Mouse (Mus musculus) spleen, postnatal 14 days (tissue): ENCODE measurements around the gene Gps1.
"Not testable (repeated sequence)": the region's sequence is repeated elsewhere in the genome, so short reads cannot be mapped to it uniquely, and the experiment has no call there.

Experiments
- DNase-seq, 2 experiments: peaks; one replicate each; pipeline ENCODE4 v3.0.0; 2021 to 2022; ENCODE audit warnings: low spot score in 2 of 2

The Gps1 gene

DNA sequence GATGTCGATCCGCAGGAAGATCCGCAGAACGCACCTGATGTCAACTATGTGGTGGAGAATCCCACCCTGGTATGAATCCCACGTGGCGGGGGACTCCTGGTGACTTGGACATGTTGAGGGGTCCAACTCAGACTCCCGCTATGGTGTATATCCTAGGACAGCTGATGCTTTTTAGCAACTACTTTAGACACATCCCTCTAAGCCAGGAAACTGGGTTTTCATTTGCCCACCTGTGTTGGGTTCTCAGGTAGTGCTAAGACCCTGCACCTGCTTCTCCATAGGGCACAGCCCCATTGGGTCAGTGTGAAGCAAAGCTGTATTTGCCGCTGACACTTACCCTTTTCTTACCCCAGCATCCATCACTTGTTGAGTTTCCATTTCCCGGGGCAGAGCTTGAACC is 1.1 kb downstream of the Gps1 start:
- DNase-seq = no peak

DNA sequence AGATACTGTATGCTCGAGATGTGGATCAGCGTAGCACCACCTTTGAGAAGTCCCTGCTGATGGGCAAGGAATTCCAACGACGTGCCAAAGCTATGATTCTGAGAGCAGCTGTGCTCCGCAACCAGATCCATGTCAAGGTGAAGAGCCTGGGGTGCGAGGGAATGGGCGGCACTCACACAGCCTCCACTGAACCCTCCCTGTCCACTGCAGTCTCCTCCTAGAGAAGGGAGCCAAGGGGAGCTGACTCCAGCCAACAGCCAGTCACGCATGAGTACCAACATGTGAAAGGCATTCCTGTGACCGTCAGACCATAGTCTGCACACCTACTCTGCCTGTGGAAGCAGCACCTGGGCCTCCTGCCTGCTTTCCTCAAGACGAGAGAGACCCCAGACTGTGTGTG is 4.4 kb downstream of the Gps1 start:
- not testable (repeated sequence) for DNase-seq

GRCm38 (mm10) chr11:120789355-120789754 is 5.3 kb downstream of the Gps1 start:
- no peak for DNase-seq

GRCm38 (mm10) chr11:120789810-120790209 is 5.7 kb downstream of the Gps1 start:
- DNase-seq = no peak

GRCm38 (mm10) chr11:120792652-120793051 is 8.6 kb downstream of the Gps1 start:
- no peak for DNase-seq

DNA sequence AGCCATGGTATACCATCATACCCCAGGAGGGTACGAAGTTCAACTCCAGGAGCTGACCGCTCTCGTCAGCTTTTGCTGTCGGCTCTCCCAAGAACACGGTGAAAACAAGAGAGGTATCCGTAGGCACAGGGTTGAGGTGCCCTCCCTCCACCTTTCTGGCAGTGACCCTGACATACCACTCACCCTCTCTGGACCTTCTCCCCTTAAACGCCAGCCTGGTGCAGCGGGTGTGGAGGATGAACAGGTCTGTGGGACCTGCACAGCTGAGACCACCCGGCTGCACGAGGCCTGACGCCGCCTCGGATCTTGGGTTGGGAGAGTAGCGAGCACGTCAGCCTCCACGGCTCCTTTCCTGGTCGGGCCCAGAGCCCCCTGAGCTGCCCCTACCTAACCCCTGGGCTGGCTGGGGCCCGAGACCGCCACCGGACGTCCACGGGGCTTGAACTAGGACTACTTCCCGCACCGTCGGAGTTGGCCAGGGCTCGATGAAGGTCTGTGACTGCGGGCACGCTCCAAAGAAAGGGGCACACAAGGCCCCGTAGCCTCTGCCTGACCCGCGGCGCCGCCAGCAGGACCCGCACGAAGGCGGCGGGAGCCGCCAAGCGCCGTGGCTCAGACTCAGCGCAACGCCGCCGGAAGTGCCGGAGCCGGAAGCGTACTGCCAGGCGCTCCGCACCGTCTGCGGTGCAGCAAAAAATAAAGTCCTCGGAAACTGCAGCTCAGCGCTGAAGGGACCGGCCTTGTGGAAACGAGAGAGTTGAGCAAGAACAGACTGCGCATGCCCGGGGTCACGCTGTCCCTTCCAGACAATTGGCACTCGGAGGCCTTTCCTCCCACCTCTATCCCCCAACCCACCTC is 11.9 kb downstream of the Gps1 start, which contains the start of gene Dus1l:
Dus1l (minus strand) TSS at position 648 of the 858 bp plus-strand sequence.
- peak; percentile 95 to 97 for DNase-seq

DNA sequence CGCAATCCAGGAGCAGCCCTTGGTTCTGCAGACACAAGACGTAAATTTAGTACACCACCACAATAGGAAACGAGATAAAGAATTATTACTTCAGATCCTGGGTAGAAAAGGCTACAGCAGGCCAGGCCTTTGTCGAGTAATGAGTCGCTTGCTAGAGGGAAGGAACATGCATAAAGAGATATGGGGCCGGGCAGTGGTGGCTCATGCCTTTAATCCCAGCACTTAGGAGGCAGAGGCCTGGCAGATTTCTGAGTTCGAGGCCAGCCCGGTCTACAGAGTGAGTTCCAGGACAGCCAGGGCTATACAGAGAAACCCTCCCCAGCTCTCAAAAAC is 12.5 kb downstream of the Gps1 start:
- DNase-seq = no peak

- DNase-seq = no peak
These were observed 14.2 kb downstream of the Gps1 start for GRCm38 (mm10) chr11:120798244-120798643.

DNA sequence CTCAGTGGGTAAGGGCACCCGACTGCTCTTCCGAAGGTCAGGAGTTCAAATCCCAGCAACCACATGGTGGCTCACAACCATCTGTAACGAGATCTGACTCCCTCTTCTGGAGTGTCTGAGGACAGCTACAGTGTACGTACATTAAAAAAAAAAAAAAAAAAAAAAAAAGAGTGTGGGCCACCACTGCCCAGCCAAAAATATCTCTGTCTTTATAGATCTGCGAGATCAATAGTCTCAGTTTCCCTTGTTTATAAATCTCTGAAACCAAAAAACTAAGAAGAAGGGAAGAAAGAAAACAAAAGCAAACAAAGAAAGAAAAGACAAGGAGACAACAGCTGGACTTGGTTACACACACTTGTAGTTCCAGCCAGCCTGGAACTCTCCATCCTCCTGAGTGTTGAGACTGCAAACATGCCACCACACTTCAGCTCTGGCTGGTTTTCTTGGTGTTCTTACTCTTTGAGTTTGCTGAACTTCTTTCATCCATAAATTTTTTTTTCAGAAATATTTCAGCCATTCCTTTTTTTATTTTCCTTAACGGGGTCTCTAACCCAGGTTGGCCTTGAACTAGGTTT is 15.3 kb downstream of the Gps1 start:
- DNase-seq = no peak

GRCm38 (mm10) chr11:120800061-120800904 is 16.2 kb downstream of the Gps1 start:
- peak; percentile 64 to 82 for DNase-seq

GRCm38 (mm10) chr11:120804274-120804673 is 20.2 kb downstream of the Gps1 start:
- no peak for DNase-seq

GRCm38 (mm10) chr11:120804769-120805168 is 20.7 kb downstream of the Gps1 start:
- no peak for DNase-seq

GRCm38 (mm10) chr11:120805375-120806298 is 21.6 kb downstream of the Gps1 start:
- no peak for DNase-seq

- no peak for DNase-seq
These were observed 23.9 kb downstream of the Gps1 start for GRCm38 (mm10) chr11:120808010-120808409.

- no peak for DNase-seq
These were observed 28.0 kb downstream of the Gps1 start for GRCm38 (mm10) chr11:120812068-120812467.

- DNase-seq = no peak
These were observed 33.3 kb downstream of the Gps1 start for GRCm38 (mm10) chr11:120817358-120817757.

DNA sequence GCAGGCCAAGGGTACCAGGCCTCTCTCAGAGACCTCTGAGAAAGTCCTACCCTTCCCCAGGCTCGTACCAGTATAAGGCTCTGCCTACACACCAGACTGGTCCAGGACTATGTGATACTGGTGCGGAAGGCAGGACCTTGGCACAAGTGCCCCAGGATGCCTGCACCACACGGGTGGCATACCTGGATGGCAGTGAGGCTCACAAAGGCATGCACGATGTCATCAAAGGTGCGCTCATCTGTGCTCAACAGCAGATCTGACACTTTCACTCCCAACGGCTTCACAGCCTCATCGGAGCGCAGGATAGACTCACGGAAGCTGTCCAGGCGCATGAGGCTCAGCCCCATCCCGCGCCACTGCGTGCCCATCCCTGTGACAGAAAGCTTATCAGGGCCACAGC is 34.2 kb downstream of the Gps1 start:
- DNase-seq = no peak

DNA sequence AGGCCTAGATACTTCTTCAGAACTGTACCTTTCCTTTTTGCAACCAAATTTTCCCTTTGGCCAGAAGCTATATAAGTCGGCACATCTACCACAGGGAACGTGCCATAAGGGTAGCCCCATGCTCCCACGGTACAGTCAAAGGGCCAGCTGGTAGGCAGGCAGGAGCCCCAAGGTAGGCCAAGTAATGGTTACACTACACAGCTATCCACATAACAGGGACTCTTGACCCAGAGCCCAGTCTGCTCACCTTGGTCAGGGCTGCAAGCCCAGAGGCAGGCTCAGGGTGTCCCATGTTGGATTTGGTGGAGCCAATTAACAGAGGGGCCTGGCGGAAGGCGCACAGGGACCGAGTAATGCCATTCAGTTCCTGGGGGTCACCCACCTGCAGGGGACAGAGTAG is 35.5 kb downstream of the Gps1 start:
- DNase-seq = no peak

GRCm38 (mm10) chr11:120820546-120820945 is 36.5 kb downstream of the Gps1 start:
- DNase-seq = no peak

- no peak for DNase-seq
These were observed 37.2 kb downstream of the Gps1 start for GRCm38 (mm10) chr11:120821076-120821922.
